Mouse (Mus musculus) frontal cortex, postnatal 14 days (tissue): ENCODE data around the gene Olfr698.
"Not testable (repeated sequence)": the region's sequence is repeated elsewhere in the genome, so short reads cannot be mapped to it uniquely, and the experiment has no call there.

Source experiments
- DNase-seq, 2 experiments: peaks; one replicate each; pipeline ENCODE4 v3.0.0; 2022; ENCODE audit warnings: low spot score in 2 of 2

The Olfr698 gene

GRCm38 (mm10) chr7:106755297-106755696 lies at the start of gene Olfr698:
TSS of gene Olfr698 (minus strand) at chr7:106755397.
- DNase-seq: no peak

- DNase-seq: no peak
Observed at GRCm38 (mm10) chr7:106793098-106793497, 37.9 kb upstream of the Olfr698 start, which contains the start of gene Olfr699. TSS of gene Olfr699 (minus strand) at chr7:106793198.

DNA sequence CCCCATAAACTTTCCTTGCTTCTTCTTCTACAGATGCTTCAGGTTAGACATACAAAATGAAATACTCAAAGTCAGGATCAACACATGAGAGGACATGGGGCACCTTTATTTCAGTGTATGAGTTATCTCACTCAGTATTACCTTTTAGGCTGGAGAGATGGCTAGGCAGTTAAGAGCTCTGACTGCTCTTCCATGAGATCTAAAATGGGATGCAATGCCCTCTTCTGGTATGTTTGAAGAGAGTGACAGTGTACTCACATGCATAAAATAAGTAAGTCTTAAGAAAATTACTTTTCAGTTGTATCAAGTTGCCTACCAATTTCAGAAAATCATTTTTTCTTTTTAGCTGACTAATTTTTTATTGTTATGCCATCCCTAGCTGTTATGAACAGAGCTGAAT lies 33.1 kb upstream of the Olfr698 start:
- DNase-seq: no peak

DNA sequence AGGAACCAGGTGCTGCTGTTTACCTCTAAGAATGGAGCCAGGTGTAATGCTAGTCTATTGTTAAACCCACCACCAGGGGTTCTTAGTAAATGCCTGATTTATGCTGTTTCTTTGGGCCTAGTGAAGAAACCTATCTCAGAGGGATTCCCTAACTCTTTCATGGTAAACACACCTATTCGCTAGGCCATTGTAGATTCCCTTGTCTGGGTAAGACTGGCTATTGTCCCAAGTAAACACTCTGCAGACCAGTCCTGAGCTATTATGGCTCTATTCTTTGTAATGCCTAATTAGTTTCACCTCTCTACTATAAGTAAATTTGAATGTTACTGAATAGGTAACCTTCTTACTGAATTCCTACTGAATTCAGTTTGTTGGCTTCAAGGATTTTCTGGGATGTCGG lies 5.8 kb upstream of the Olfr698 start:
- DNase-seq: not testable (repeated sequence)

GRCm38 (mm10) chr7:106758800-106759199 lies 3.6 kb upstream of the Olfr698 start:
- no peak for DNase-seq

- DNase-seq: no peak
Observed at GRCm38 (mm10) chr7:106745811-106746210, 9.4 kb downstream of the Olfr698 start.

GRCm38 (mm10) chr7:106742343-106742742 lies 12.9 kb downstream of the Olfr698 start, which contains the start of gene Olfr697:
TSS of gene Olfr697 (minus strand) at chr7:106742443.
- no peak for DNase-seq

GRCm38 (mm10) chr7:106737028-106737427 lies 18.2 kb downstream of the Olfr698 start:
- DNase-seq: no peak

GRCm38 (mm10) chr7:106733717-106734116 lies 21.5 kb downstream of the Olfr698 start:
- DNase-seq: no peak

- not testable (repeated sequence) for DNase-seq
Observed at GRCm38 (mm10) chr7:106725654-106726053, 29.5 kb downstream of the Olfr698 start.

- no peak for DNase-seq
Observed at GRCm38 (mm10) chr7:106716296-106716695, 38.9 kb downstream of the Olfr698 start, which contains the start of gene Olfr695. TSS of gene Olfr695 (minus strand) at chr7:106716396.

- DNase-seq: no peak
Observed at GRCm38 (mm10) chr7:106711463-106711862, 43.7 kb downstream of the Olfr698 start.

- not testable (repeated sequence) for DNase-seq
Observed at GRCm38 (mm10) chr7:106707705-106708104, 47.5 kb downstream of the Olfr698 start.
